Mouse (Mus musculus) brain, adult 2 months (tissue): ENCODE measurements at regions not wholly inside any gene's neighbourhood (a gene's known extent, or its start where the extent isn't known, plus 50 kb on each side); places are given as distances from the start of the nearest gene placed in this dataset.

Source experiments
- DNase-seq: peaks from one replicate; pipeline ENCODE4 v3.0.0; 2011; ENCODE audit warnings: low read depth, low spot score

DNA sequence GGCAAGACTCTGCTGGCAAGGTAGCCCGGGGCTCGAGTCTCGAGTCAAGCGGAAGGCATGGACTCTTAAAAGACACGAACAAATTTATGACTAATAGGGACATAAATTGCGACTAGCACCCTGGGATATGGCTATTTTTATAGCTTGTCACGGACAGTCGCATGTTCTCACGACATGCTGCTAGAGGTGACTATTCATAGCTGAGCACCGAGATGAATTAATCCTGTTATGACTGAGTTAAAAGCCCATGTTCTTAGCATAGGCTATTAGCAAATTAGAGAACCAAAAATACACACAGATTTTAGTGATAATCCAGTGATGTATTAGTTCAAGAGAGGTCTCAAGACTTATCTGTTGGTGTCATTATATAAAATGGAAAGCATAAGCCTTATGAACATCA, 539.2 kb downstream of the Gm19410 start:
- no peak for DNase-seq

- peak; percentile 50 for DNase-seq
These were observed 540.7 kb downstream of the Gm19410 start for GRCm38 (mm10) chr8:36306336-36306735.

GRCm38 (mm10) chr8:36307496-36307895, 541.9 kb downstream of the Gm19410 start:
- peak; percentile 65 for DNase-seq

DNA sequence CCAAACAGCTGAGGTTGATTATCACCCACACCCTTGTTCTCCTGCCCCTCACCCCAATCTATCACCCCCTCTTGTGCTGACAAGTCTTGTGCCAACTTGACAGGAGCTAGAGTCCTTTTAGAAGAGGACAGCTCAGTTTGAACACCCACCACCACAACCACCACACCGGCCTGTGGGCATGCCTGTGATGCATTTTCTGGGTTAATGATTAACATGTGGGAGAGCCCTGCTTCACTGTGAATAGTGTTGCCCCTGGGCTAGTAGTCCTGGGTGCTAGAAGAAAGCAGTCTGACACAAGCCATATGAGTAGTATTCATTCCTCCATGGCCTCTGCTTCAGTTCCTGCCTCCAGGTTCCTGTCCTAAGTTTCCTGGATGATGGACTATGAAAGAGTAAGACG, 542.5 kb downstream of the Gm19410 start:
- DNase-seq: no peak

DNA sequence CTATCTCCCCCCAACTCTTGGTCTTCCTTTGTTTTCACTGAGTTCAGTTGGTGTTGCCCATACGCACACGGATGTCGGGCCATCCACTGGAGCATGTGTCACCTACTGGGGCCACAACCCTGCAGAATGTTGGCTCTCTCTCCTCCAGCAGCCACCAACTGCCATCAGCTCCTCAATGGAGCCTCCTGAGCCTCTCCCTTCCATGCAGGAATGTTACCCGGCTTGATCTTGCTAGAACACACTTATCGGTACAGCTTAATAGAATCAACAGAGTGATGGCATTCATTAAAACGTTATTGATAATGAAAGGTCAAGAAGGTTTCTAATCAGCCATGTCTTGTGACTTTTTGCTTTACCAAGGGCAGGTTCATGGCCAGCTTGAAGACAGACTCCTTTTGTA, 543.7 kb downstream of the Gm19410 start:
- no peak for DNase-seq

DNA sequence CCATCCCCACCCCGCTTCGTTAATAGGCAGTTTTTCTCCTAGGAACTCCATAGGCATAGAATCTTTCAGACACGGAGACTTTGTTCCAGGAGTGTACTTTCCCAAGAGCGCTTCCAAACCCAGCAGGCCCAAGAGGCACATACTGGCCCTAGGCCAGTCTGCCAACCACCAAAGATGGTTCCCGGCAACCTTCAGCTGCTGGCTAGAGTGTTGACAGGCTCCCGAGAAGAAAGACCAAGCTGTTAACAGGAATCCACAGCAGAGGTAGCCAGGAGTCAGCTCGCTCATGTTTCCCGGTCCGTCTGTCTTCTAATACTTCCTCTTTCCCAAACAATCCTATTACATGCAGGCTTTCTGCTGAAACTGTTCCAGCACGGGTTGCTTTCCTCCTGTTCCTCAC, 544.4 kb downstream of the Gm19410 start:
- DNase-seq: peak; percentile 41

DNA sequence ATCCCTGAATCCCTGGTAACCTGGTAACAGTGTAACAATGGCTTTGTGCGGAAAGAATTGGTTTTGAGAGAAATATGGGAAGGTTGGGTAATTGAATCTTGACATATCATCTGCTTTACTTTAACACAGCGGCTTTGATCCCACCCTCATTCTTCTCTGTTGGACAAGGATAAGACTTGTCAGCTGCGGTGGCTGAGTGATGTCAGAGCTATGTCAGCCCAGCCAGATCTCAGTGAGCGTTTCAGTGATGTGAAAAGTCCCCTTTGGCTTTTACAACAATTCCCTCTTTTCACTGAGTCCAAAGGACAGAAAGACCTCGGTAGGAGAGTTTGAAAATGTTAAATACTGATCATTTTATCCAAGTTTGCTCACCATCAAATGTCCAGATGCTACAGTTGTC, 546.1 kb downstream of the Gm19410 start:
- no peak for DNase-seq

GRCm38 (mm10) chr8:36312963-36313362, 547.4 kb downstream of the Gm19410 start:
- no peak for DNase-seq

- DNase-seq: no peak
These were observed 552.8 kb downstream of the Gm19410 start for GRCm38 (mm10) chr8:36318396-36318795.

GRCm38 (mm10) chr8:36318884-36319283, 553.3 kb downstream of the Gm19410 start:
- DNase-seq: no peak

- no peak for DNase-seq
These were observed 553.8 kb downstream of the Gm19410 start for GRCm38 (mm10) chr8:36319314-36319959.

DNA sequence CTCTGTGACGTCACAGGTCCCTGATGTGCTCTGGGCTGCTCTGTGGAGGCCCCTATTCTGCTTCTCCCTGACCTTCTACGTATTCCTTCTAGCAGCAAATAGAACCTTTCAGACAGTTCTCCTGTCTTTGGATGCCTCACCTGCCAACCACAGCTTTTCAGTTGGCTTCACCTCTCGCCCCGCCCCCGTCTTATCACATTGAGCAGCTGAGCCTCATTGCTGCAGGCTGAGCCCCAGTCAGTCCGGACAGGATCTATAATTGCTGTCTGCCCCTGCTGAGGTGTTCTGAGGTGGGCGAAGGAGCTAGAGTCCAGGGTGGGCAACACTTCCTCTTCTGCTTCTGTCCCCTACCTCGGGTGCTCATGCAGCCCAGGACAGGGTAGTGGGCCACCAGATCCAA, 556.5 kb downstream of the Gm19410 start:
- no peak for DNase-seq

DNA sequence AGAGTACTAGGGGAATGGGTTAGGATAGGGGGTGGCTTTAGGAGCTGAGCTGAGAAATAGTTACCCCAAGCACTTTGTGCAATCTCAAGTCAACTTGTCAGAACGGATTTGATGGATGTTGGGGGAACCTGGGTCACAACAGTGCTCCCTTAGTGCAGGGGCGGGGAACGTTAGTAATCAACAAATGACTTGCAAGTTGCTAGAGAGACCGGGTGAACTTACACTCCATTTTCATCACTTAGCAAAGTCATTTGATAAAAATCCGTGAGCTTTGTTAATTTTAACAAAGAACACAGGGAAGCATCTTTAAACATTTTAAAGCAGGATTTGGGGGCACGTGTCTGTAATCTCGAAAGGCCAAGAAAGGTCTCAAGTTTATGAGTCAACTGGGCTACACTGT, 557.0 kb downstream of the Gm19410 start:
- DNase-seq: no peak

DNA sequence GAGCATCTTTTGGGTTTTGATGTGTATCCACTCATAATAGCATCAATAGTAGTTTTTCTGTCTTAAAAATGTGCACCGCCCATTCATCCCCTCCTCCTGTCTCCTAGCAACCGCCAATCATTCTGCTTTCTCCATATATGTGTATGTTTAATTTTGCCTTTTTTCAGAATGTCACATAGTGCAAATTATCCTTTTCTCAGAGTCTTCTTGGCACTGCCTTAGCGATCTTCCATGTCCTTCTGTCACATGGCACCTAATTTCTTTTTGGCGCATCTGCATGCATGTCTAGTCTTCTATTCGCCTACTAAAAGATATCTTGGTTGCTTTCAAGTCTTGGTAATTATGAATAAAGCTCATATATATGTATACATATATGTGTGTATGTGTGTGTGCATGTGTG, 573.0 kb downstream of the Gm19410 start:
- DNase-seq: no peak

DNA sequence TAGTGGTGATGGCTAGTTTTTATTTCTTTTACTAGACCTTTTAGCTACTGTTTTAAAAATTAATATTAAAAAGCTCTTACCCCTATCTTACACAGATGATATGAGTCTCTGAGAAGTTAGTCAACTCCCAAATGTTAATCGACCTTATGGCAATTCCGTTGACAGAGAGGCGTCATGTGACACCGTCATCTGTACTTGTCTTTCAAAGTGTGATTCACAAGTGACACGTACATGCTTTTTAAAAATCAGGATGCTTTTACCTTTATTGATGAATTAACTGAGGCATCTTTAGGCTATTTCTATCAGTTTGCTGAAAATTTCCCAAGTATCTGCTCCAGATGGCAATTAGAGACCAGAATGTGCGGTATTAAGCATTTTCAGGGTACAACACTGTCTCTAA, 573.9 kb downstream of the Gm19410 start:
- no peak for DNase-seq

GRCm38 (mm10) chr8:36340454-36340853, 574.9 kb downstream of the Gm19410 start:
- peak; percentile 91 for DNase-seq

DNA sequence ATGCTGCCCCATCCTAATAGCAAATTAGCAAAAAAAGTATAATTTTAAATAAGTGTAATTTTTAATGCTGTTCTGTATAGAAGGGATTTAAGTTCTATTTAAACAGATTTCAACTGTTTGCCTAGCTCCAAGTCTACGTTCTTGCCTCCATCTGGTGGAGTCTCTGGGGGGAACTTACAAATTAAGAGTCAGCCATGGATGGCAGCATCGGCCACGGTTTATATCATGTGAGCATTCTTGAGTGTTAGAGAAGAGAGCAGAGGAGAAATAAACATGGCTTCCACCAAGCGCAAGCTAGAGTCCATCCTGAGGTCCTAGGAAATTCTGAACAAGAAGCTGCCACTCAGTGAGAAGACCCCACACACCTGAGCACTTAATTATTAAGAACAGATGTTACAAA, 576.4 kb downstream of the Gm19410 start:
- no peak for DNase-seq

DNA sequence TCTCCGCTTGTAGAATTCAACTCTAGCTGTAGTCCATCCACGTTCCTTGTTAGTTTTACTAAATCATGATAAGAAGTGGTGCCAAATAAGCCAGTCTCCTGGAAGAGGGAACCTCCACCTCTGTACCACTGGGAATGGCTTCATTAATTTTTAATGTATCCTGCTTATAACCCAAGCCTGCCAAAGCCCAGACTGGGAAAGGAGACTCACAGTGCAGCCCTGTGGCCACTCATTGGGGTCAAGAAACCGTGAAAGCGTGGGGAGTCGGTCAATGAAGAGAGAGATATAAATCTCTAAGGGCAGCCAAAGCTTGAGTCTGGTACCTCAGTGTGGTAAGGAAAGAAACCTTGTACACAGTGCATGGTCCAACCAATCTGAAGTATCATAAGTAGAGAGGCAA, 577.1 kb downstream of the Gm19410 start:
- no peak for DNase-seq

GRCm38 (mm10) chr8:36346682-36347324, 581.2 kb downstream of the Gm19410 start:
- DNase-seq: peak; percentile 92

GRCm38 (mm10) chr8:36348067-36348466, 582.5 kb downstream of the Gm19410 start:
- DNase-seq: peak; percentile 70

DNA sequence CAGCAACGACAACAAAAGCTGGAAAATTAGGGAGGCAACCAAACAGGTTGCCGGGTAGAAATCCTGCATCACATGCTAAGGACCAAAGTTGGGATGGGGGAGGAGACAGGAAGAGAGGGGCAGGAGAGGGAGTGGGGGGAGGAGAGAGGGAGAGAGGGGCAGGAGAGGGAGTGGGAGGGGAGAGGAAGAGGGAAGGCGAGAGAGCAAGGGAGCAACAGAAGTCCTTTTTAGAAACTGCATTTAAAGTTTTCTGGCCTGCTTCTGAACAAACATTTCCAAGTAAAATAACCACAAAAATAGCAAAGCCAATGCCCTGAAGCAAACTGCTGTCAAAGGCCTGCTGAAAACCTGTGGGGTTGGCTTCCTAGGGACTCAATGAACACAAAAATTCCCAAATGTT, 589.3 kb downstream of the Gm19410 start:
- no peak for DNase-seq

- no peak for DNase-seq
These were observed 593.4 kb downstream of the Gm19410 start for GRCm38 (mm10) chr8:36358998-36359397.

- DNase-seq: peak; percentile 89
These were observed 595.7 kb downstream of the Gm19410 start for GRCm38 (mm10) chr8:36361255-36361654.

DNA sequence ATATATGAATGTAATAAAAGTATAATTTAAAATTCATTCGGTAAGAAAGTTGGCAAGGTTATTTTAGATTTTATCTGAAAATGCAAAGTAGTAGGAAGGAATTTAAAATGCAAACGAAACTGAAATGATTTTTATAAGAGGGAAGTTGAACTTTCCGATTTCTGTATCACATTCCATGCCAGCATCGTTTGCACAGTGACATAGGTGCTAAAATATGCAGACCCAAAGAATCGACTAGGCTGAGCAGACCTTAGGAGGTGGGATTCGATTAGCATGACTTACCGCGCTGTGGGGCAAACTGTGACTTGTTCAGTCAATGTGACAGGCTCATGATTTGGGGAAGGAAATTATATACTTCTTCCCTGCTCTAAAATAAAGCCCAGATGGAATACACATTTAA, 596.2 kb downstream of the Gm19410 start:
- peak; percentile 42 for DNase-seq
